Mouse (Mus musculus): Measurements from ENCODE around the gene Ctnnal1. TPM values are rescaled to one million over a fixed set of nuclear protein-coding genes. Genes with fewer than 3 reads are reported as not detected.

Gene Ctnnal1
- total RNA-seq, 2 experiments from 2014 or later, result 9.2 to 10.0 TPM

DNA sequence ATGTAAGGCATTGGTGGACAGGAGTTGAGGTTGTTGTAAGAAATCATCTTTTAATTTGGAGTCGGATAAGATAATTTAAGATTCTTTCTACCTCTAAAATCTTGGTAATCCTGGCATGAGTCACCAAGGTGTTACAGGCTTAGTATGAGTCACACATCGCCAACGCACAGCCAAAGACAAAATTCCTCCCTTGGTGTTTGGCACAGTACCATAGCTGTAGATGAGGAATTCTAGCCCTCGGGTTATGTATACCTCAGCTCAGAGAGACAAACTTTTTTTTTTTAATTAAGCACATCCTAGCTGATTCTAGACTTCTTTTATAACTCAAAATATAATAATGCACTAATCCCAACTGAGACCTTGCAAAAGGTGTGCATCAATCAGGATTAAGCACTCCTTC lies 972 bp downstream of the Ctnnal1 start:
- no peak for DNase-seq (ENCODE audit: low spot score)

DNA sequence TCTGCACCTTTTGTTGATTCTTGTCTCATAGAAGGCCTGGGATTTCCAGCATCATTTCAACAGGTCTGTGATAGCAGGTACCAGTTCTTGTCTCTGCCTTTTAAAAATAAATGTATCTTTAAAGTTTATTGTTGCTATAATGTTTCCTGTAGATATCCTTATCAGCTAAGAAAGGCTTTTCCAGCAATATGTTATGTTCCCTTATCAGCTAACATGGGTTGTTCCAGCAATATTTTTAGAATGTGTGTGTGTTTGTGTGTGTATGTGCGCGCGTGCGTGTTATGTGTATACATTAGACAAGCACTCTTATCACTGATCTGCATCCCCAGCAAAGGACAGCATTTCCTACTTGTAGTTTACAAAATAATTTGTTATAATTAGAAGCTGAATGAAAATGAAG lies 3.4 kb downstream of the Ctnnal1 start:
- DNase-seq (ENCODE audit: low spot score), result no peak

DNA sequence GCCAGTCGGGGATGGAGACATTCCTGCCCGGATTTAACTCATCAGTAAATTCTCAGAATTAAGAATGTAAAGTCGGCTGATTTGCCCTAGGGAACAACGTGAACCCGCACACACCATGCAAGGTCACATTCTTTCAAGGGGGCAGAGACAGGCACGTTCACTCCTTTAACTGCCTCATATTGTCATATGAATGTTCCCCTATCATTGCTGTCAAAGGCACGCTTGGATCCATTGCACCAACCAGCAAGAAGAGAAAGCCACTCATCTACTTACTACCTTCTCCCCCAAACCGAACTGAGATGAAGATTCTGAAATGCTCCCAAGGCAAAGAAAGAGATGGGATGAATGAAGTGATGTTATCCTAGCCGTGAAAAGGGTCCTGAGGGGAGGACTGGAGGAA lies 6.3 kb downstream of the Ctnnal1 start:
- no peak for DNase-seq (ENCODE audit: low spot score)

DNA sequence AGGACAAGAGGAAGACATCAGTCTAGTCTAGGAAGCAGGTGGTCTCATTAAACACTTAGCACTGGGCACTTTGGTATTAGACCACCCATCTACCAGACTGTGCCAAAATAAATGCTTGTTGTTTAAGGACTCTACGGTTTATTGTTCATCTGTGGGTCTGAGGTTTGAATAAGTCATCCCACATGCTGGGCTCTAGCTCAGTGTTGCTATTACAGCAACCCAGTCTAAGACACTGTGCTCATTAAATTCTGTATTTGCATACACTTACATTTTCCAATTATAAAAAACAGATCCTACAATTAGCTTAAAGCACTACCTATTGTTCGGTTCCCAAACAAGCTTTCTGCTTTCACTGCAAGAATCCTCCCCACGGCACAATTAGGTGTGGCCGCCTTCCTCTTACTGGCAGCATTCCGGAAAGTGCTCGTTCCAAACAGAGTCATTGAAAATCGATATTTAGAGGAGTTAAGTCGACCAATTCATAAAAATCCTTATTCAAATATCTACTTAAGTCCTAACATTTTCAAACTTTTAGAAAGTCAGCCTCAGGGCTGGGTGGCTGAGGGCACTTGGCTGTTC lies 8.5 kb downstream of the Ctnnal1 start:
- DNase-seq (ENCODE audit: low spot score), result no peak

DNA sequence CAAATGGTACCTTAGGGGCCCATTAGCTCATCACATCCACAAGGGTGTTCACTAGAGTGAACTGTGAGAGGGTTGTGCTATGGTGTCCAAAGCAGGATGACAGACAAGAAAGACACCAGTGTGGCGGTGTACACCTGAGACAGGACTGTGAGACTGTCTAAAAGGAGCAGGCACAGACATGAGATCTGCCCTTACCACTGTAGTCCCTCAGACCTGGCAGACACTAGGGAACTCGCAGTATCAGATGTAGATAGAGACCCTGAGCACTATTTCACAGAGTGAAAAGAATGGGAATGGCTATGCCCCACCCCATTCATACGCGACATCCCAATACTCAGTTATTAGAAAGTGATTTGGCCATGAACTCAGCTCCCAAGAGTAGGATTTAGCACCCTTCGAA lies 9.1 kb downstream of the Ctnnal1 start:
- DNase-seq (ENCODE audit: low spot score), result no peak

DNA sequence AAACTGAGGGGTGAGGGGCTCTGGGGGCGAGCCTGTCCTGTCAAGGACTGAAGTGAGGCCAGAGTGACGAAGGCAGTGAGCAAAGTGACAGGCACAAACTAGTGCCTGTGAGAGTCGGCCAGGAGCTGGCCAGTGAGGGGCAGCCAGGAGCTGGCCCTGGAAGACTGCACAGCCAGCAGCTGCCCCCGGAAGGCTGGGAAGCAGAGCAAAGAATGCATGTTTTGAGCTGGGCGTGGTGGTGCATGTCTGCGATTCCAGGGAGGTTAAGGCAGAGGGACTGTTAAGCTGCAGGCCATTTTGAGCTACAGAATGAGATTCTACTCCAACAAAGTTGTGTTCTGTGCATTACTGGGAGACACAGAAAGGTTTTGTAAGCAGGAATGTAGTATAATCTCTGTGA lies 14.3 kb downstream of the Ctnnal1 start:
- DNase-seq (ENCODE audit: low spot score), result no peak

DNA sequence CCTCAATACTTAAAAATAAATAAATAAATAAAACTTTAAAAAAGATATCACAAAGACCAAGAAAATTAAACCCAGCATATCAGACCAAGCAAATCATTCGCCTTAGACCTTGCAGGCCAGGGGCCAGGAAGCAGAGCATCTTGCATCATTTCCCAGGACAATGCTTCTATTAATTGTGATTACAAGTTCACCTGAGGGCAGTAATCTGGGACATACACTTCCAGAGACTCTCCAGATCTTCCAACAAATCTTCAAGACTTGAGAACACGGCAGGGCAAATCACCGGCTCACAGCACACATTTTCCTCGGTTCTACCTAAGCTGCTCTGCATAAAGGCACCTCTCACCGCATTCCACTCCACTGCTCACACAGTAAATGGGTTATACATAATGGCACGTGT lies 16.9 kb downstream of the Ctnnal1 start:
- no peak for DNase-seq (ENCODE audit: low spot score)

DNA sequence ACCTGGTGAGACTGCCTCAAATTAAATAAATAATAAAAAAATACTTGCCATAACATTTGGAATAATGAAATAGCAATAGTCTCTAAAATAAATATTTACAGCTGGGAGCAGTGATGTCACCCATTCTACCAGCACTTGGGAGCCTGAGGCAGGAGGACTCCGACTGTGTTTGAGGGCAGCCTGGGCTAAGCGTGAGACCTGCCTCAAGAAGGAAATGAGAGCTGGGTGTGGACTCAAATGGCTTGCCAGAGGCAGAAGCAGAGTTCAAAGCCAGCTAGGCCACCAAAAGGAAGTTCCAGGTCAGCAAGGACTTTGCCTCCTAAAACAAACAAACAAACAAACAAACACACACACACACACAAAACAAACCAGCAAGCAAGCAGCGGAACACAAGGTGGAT lies 17.6 kb downstream of the Ctnnal1 start:
- DNase-seq (ENCODE audit: low spot score), result no peak

DNA sequence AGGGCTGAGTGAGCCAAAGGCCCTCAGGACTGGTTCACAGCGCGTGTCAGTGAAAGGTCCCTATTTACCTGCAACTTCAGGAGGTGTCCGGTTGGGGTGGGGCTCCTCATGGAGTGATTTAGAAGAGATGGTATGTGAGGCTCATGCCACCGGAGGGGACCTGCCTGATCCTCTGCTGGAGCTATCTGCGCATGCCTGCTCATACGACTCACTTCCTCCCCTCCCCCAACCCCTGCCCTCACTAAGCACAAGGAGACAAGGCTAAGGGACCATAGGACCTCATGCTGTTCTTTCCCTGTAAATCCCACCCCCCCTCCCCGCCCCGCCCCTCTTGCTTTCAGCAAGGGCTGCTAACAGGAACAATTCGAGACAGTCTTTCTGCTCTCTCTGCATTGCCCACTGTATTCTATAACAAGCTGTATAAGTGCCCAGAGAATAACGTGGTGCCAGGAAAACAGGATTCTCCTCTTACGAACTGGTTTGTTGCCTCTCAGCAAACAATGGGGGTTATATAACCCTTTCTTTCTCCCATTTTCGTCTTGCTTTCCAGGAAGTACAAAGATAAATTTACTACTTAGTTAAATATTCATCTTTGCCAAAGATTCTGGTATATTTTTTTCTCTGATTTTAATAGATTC lies 19.0 kb downstream of the Ctnnal1 start:
- no peak for DNase-seq (ENCODE audit: low spot score)

DNA sequence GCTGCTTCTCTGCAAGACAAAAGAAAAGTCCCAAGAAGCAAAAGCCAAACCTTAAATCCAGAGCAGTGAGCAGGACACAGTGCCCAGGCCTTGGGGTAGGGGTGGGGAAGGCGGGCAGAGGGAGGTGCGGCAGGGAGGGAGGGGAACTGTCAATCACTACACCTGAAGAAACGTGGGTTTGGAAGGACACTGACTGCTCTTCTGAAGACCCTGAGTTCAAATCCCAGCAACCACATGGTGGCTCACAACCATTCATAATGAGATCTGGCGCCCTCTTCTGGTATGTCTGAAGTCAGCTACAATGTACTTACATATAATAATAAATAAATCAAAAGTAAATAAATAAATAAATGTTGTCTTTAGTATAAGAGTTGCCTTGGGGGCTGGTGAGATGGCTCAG lies 20.1 kb downstream of the Ctnnal1 start:
- DNase-seq (ENCODE audit: low spot score), result no peak

DNA sequence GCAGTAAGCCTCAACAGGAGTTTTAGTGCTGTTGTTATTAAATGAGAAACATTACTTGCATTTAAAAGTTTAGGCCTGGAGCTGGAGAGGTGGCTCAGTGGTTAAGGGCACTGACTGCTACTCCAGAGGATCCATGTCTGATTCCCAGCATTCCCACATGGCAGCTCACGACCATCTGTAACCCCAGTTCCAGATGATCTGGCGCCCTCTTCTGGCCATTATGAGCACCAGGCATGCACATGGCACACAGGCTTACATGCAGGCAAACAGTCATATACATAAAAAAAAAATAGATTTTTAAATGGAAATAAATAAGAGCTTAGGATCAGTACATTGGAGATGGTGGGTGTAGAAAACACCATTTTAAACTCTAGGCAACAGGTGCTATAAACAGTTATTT lies 21.0 kb downstream of the Ctnnal1 start:
- no peak for DNase-seq (ENCODE audit: low spot score)

DNA sequence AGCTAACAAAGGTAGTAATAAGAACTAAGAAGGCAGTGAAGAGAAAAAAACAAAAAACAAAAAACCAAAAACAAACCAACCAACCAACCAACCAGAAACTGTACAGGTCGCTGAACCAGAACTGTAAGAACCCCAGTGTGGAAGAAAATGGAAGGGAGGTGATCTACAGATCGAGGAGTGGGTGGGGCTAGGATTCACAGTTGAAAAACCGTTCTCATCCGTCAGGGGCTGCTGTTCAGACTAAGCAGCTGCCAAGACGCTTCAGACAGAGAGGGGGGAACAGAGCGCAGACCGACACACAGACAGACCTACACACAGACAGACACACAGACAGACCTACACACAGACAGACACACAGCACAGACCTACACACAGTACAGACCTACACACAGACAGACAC lies 22.5 kb downstream of the Ctnnal1 start:
- no peak for DNase-seq (ENCODE audit: low spot score)

DNA sequence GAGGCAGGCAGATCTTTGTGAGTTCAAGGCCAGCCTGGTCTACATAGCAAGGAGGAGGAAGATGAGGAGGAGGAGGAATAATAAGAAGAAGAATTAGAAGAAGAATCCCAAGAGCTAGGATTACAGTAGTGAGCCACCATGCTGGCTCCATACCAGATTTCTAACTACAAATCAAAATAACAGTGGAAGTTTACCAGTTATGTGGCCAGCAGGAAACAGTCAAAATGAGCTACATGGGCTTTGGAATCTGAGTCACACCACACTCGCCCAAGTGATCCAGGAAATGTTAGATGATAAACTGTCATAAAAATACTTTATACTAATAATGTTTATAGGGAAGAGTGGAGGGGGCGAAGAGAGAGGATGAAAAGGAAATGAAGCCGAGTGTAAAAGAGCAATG lies 24.7 kb downstream of the Ctnnal1 start:
- no peak for DNase-seq (ENCODE audit: low spot score)

DNA sequence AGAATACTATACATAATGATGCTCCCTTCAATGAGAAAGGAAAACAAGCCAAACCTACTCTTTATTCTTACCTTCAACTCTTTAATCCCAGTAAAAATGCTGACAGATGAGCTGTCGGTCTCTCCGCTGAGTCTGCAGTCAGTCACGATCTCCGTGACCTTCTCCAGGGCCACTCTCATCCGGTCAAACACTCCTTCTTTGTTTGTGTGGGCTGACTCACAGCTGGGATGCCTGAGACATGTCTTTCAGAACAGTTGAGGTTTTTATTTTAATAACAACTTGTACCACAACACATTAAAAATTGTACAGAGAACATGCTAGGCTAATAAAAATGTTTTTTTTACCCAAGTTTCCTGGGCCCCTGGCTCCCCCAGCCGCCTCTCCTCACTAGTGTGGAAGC lies 27.3 kb downstream of the Ctnnal1 start:
- DNase-seq (ENCODE audit: low spot score), result no peak

DNA sequence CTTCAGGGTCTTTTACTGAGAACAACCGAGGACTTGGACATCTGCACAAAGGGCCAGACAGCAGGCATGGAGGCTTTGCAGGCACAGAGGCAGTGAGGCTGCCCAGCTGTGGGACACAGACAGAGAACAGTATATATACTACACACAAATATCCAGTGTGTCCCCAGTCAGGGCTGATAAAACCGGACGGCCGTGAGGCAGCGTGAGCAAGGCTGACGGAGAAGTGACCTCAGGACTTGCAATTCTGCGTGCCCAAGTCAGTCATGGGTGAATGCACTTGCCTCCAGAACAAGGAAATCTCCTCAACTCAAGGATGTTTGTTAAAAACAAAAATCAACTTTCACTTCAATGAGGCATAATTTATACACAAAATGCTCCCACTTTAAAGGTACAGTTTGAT lies 33.0 kb downstream of the Ctnnal1 start:
- no peak for DNase-seq (ENCODE audit: low spot score)

DNA sequence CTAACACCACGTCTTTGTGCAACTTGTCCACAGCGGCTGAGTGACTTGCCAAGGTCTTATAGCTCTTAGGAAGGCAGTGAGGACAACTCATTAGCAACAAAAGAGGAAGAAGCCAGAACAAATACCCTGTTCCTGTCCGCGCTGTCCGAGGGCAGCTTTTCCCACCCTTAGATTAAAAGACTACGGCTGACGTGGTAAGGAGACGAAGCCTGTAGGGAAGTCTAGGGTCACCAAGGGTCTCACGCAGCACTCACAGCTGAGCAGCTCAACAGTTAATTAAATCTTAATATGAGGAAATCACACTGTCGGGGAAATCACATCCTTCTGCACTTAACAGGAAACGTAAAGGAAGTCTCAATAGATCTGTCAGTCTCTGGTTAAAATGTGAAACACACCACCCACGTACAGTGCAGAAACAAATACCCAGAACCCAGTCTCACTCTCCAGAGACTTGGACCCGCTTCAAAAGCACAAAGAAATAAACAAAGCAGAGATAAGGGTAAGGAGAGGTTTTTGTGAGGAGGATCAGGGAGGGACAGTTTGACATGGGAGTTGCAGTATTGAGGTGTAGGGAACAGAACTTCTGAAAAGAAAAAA lies 33.9 kb downstream of the Ctnnal1 start:
- DNase-seq (ENCODE audit: low spot score), result no peak

DNA sequence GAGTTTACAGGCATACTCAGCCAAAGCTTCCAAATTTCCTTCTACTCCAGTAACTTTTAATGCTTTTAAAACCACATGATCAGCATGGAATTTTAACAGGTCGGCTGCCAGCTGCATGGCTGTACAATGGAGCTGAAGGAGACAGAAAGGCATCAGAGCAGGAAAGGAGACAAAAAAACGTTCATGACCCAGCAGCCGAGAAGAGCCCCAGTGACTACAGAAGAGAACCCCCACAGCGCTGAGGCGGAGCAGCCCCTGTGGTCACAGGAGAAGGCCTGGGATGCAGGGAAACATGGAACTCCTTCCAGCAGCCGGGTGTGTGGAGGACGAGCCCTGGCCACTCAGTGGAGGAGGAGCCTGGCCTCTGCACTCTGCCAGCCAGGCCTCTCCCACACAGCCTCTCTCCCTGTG lies 35.5 kb downstream of the Ctnnal1 start:
- DNase-seq (ENCODE audit: low spot score), result peak; percentile 11

DNA sequence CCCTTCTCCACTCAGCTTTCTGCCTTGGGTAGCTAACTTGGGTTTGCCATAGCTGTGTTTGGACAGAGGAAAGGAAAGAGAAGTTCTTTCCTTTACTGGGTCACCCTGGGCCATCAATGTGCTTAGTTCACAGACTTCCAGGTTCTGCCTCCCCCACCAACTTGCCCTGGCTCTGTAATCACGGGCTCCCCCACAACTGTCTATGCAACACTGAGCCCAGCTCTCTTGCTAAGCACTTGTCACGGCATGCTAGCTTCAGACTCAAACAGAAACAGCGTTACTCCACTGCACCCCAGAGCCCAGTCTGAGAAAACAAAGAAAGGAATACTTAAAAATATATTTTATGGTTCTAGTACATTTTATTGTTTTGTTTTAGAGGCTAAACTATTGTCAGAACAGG lies 36.1 kb downstream of the Ctnnal1 start:
- no peak for DNase-seq (ENCODE audit: low spot score)

DNA sequence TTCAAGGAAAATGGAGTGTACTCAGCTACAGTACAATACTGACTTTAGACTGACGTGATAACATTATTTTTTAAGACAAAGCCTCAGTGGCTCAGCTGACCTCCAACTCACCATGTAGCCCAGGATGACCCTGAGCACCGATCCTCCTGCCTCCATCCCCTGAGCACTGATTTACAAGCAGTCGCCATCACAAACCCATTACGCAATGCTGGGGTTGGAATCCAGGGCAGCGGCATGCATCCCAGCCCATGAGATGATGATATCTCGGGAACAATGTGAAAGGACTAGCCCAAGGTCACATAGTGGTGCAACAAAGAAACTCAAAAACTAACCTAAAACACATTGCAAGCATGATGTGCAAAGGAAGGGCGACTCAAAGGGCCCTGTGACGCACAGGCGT lies 40.8 kb downstream of the Ctnnal1 start:
- DNase-seq (ENCODE audit: low spot score), result no peak

DNA sequence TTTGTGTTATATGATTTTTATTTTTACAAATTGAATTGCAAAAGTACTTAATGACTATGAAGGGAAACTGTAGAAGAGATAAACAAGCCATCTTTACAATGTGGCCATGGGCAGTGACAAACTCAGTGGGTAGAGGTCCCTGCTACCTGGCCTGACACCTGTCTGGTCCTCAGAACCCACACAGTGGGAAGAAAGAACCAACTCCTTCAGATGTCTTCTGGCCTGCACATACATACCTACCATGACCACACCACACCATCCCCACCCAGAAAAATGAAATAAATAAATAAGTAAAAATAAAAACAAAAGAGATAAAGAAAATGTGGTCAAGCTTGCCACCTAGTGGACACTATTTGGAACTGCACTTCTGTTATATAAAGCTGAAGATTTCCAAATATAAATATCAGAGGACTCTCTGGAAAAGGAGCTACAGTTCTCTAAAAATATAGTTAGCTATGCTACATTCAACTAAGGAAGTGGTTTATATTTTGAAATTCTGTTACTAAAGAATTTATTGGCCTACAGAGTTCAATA lies 44.9 kb downstream of the Ctnnal1 start:
- DNase-seq (ENCODE audit: low spot score), result no peak

DNA sequence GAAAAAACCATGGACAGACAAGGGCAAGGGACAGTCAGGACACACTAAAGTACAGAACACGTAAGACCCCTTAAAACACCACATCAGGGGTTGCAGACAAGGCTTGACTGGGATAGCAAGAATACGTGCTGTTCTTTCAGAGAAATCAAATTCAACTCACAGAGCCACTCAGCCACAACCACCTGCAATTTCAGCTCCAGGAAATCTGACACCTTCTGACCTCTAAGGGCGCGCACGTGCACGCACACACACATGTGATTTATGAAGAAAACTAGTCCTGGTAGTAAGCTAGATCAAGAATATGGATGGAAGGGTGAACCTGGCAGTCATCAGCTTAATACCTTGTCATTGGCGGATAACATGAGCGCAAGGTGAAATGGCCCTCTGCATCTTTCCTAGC lies 49.9 kb downstream of the Ctnnal1 start:
- no peak for DNase-seq (ENCODE audit: low spot score)

DNA sequence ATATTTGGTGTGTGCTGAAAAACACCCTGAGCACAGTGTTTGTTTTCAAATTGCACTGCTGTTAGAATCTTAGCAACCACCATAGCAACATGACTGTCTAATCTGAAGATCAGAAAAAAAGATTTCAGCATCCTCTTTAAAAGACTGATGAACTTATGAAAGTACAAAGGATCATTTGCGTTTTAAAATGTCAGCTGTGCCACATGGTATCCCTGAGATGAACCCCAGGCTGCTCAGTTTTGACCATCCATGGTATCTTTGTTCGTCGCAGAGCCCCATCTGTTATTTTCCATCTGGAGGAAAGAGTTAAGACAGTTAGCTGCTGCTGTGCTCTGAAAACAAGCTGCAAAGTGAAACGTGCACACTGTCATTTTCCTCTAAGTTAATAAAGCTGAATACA lies 52.9 kb downstream of the Ctnnal1 start:
- DNase-seq (ENCODE audit: low spot score), result no peak

DNA sequence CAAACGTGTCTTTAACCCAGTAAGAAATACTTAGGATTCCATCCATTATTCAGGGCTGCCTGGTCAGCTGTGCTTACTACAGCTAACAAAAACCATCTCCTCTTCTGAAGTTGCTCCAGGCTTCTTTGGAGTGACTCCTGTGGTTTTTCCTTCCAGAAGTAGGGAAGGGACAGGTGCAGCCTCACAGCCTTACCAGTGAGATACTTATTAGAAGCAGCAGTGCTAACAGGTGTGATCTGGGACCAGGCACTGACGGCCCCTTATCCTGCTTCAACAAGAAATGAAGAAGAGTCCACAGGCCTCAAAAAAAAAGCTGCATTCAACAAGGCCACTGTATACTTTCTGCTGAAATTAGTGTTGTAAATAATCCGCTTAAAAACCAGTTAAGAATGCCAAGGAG lies 53.3 kb downstream of the Ctnnal1 start:
- no peak for DNase-seq (ENCODE audit: low spot score)

Data from gastrocnemius, adult 18-20 months (tissue).